Comparison of ENCODE assay signal across 25 mouse cellular contexts in the genomic region with DNA sequence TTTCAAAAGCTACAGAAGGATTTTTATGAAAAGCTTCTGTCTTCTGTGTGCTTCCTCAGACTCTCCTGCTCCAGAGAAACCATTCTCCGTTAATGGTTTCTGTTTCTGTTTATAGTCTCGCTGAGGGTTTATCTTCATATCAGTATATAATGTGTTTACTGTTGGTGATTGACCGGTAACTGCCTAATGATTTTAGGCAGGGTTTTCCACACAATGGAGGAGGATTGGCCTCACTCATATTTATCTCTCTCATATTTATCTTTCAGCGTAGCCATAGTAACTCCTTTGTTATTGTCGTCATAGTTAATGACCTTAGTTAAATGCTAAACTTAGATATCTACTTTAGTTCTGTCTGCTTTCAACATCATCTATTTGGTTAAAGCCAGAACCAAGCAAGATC. TPM values are rescaled to one million over a fixed set of nuclear protein-coding genes. Genes with fewer than 3 reads are reported as not detected.
DNase-seq lines count a peak whose midpoint lies in the region; ATAC-seq and TF ChIP-seq lines count a peak whose summit lies in the region.
"Had no signal": no experiment of that assay in that cellular context is flagged by ENCODE, and none has a peak within 500 bp of the region (broad histone marks: within the 10 kb centered on the region; RNA-seq: fewer than 3 reads in every experiment).

No protein-coding gene starts in this region.

- WGBS in intestine, postnatal 0 days, result 18% methylated on average over 5 of the region's 5 CpGs
- WGBS in stomach, embryonic 14.5 days, result 48% methylated on average over 5 of the region's 5 CpGs
- 94% methylated on average over 5 of the region's 5 CpGs for WGBS in midbrain, embryonic 14.5 days
- WGBS in forebrain, embryonic 15.5 days, result 90% methylated on average over 5 of the region's 5 CpGs

- peaks cover 3% of the 10 kb centered on the region; the same call in 1 of the 2 replicates for H3K4me1 ChIP-seq in intestine, postnatal 0 days (replicated peaks; ENCODE audit: control insufficient read depth, insufficient read depth, low read length)
- H3K4me1 ChIP-seq in stomach, embryonic 14.5 days (ENCODE audit: control insufficient read depth, insufficient read depth, low read length), result no peaks in the 10 kb centered on the region
- H3K4me1 ChIP-seq in midbrain, embryonic 14.5 days (ENCODE audit: control insufficient read depth, insufficient read depth, low read length), result no peaks in the 10 kb centered on the region
- no peaks in the 10 kb centered on the region for H3K4me1 ChIP-seq in forebrain, embryonic 15.5 days
- H3K4me1 ChIP-seq: embryonic facial prominence, embryonic 12.5 days; forebrain, embryonic 13.5 days; heart, embryonic 10.5 days; hindbrain, embryonic 12.5 days; limb, embryonic 15.5 days; midbrain, embryonic 15.5 days; neural tube, embryonic 15.5 days; stomach, embryonic 15.5 days had no signal

- no peaks in the 10 kb centered on the region for H3K27me3 ChIP-seq in intestine, postnatal 0 days (replicated peaks; ENCODE audit: control insufficient read depth, insufficient read depth, low read length)
- no peaks in the 10 kb centered on the region for H3K27me3 ChIP-seq in stomach, embryonic 14.5 days (ENCODE audit: control insufficient read depth, insufficient read depth, low read length)
- no peaks in the 10 kb centered on the region for H3K27me3 ChIP-seq in midbrain, embryonic 14.5 days (ENCODE audit: control insufficient read depth, insufficient read depth, low read length)
- no peaks in the 10 kb centered on the region for H3K27me3 ChIP-seq in forebrain, embryonic 15.5 days
- H3K27me3 ChIP-seq: embryonic facial prominence, embryonic 12.5 days; forebrain, embryonic 13.5 days; hindbrain, embryonic 12.5 days; limb, embryonic 15.5 days; liver, embryonic 15.5 days; midbrain, embryonic 15.5 days; neural tube, embryonic 15.5 days; stomach, embryonic 15.5 days had no signal

- TF ChIP-seq CTCF in intestine, postnatal 0 days (IDR thresholded peaks at IDR 0.05; ENCODE audit: low read depth), result no peak

- no peak overlapping the region for H3K4me3 ChIP-seq in intestine, postnatal 0 days (ENCODE audit: low read depth, low read length)
- H3K4me3 ChIP-seq in stomach, embryonic 14.5 days (ENCODE audit: low read depth, low read length), result no peak overlapping the region
- H3K4me3 ChIP-seq in midbrain, embryonic 14.5 days (replicated peaks; ENCODE audit: low read depth, low read length), result no peak overlapping the region
- H3K4me3 ChIP-seq in forebrain, embryonic 15.5 days, result no peak overlapping the region
- H3K4me3 ChIP-seq: embryonic facial prominence, embryonic 12.5 days; erythroblast, embryonic 14.5 days; forebrain, embryonic 13.5 days; heart, embryonic 10.5 days; hindbrain, embryonic 12.5 days; limb, embryonic 15.5 days; liver, embryonic 15.5 days; midbrain, embryonic 15.5 days; neural tube, embryonic 15.5 days; stomach, embryonic 15.5 days had no signal

- no peak overlapping the region for H3K9ac ChIP-seq in intestine, postnatal 0 days (ENCODE audit: low read depth, low read length)
- H3K9ac ChIP-seq in stomach, embryonic 14.5 days (replicated peaks; ENCODE audit: low read depth, low read length), result no peak overlapping the region
- no peak overlapping the region for H3K9ac ChIP-seq in midbrain, embryonic 14.5 days (replicated peaks; ENCODE audit: low read length)
- no peak overlapping the region for H3K9ac ChIP-seq in forebrain, embryonic 15.5 days (replicated peaks)
- H3K9ac ChIP-seq: embryonic facial prominence, embryonic 12.5 days; forebrain, embryonic 13.5 days; hindbrain, embryonic 12.5 days; limb, embryonic 15.5 days; liver, embryonic 15.5 days; midbrain, embryonic 15.5 days; neural tube, embryonic 15.5 days; stomach, embryonic 15.5 days had no signal

- H3K36me3 ChIP-seq in intestine, postnatal 0 days (ENCODE audit: control insufficient read depth, insufficient read depth), result no peaks in the 10 kb centered on the region
- no peaks in the 10 kb centered on the region for H3K36me3 ChIP-seq in stomach, embryonic 14.5 days (ENCODE audit: control insufficient read depth, insufficient read depth, low read length)
- H3K36me3 ChIP-seq in midbrain, embryonic 14.5 days (ENCODE audit: control insufficient read depth, insufficient read depth, low read length), result no peaks in the 10 kb centered on the region
- no peaks in the 10 kb centered on the region for H3K36me3 ChIP-seq in forebrain, embryonic 15.5 days
- H3K36me3 ChIP-seq: embryonic facial prominence, embryonic 12.5 days; G1E; heart, embryonic 10.5 days; hindbrain, embryonic 12.5 days; limb, embryonic 15.5 days; liver, embryonic 15.5 days; midbrain, embryonic 15.5 days; neural tube, embryonic 15.5 days; stomach, embryonic 15.5 days had no signal

- intact Hi-C loops in heart, postnatal 10 days (cut with DNase I), result no loop called here

- peak overlapping the region; percentile 37; the same call in 1 of the 2 replicates for H3K4me2 ChIP-seq in intestine, postnatal 0 days (replicated peaks; ENCODE audit: low read depth)
- no peak overlapping the region for H3K4me2 ChIP-seq in stomach, embryonic 14.5 days (replicated peaks; ENCODE audit: low read depth, low read length)
- no peak overlapping the region for H3K4me2 ChIP-seq in midbrain, embryonic 14.5 days (ENCODE audit: low read length)
- no peak overlapping the region for H3K4me2 ChIP-seq in forebrain, embryonic 15.5 days (replicated peaks)
- H3K4me2 ChIP-seq: embryonic facial prominence, embryonic 12.5 days; forebrain, embryonic 13.5 days; hindbrain, embryonic 12.5 days; limb, embryonic 15.5 days; liver, embryonic 15.5 days; midbrain, embryonic 15.5 days; neural tube, embryonic 15.5 days; stomach, embryonic 15.5 days had no signal

- peak overlapping the region; percentile 28; the same call in 1 of the 2 replicates for H3K27ac ChIP-seq in intestine, postnatal 0 days (ENCODE audit: low read depth, low read length)
- H3K27ac ChIP-seq in stomach, embryonic 14.5 days (ENCODE audit: low read length), result peak overlapping the region; percentile 13; the same call in 1 of the 2 replicates
- no peak overlapping the region for H3K27ac ChIP-seq in midbrain, embryonic 14.5 days (replicated peaks; ENCODE audit: low read depth, low read length)
- no peak overlapping the region for H3K27ac ChIP-seq in forebrain, embryonic 15.5 days (replicated peaks)
- H3K27ac ChIP-seq: embryonic facial prominence, embryonic 12.5 days; forebrain, embryonic 13.5 days; heart, embryonic 10.5 days; hindbrain, embryonic 12.5 days; limb, embryonic 15.5 days; liver, embryonic 15.5 days; midbrain, embryonic 15.5 days; neural tube, embryonic 15.5 days; stomach, embryonic 15.5 days had no signal

- DNase-seq in heart, postnatal 10 days, result no peak
- DNase-seq in midbrain, embryonic 14.5 days, result no peak
- DNase-seq: cerebellum, adult 2 months; gastrocnemius, postnatal 25 days; heart, postnatal 14 days; kidney, adult 11 months; right cerebral cortex, postnatal 14 days; spleen, adult 18-20 months had no signal

- H3K9me3 ChIP-seq in intestine, postnatal 0 days (ENCODE audit: control insufficient read depth), result no peaks in the 10 kb centered on the region; the same call in 1 of the 2 replicates
- H3K9me3 ChIP-seq in stomach, embryonic 14.5 days (ENCODE audit: control insufficient read depth, low read depth, low read length), result no peaks in the 10 kb centered on the region; the same call in 1 of the 2 replicates
- H3K9me3 ChIP-seq in midbrain, embryonic 14.5 days (ENCODE audit: control insufficient read depth, low read length), result 0 out of 2 replicates have a peak, but pooled peaks cover 7% of the 10 kb centered on the region
- H3K9me3 ChIP-seq in forebrain, embryonic 15.5 days, result no peaks in the 10 kb centered on the region
- H3K9me3 ChIP-seq: embryonic facial prominence, embryonic 12.5 days; liver, embryonic 15.5 days; midbrain, embryonic 15.5 days; stomach, embryonic 15.5 days had no signal

- ATAC-seq in CD4-positive, CD25-positive, alpha-beta regulatory T cell, adult 4 months, result peak; percentile 52
- ATAC-seq in activated CD4-positive, CD25-positive, alpha-beta regulatory T cell, adult 4 months, result peak; percentile 33
- peak; percentile 55; the same call in 1 of the 2 replicates for ATAC-seq in intestine, postnatal 0 days
- no peak for ATAC-seq in stomach, embryonic 14.5 days (ENCODE audit: insufficient number of reproducible peaks, insufficient read depth, low FRiP score, low read depth)
- no peak for ATAC-seq in midbrain, embryonic 14.5 days (ENCODE audit: low FRiP score, low TSS enrichment)
- no peak for ATAC-seq in forebrain, embryonic 15.5 days (replicated peaks)
- ATAC-seq: forebrain, embryonic 13.5 days; midbrain, embryonic 15.5 days had no signal

RNA-seq across cellular contexts. Expression of a gene that starts 18.5 kb away (rescaled TPM):
- 10 to 100 TPM in 1 of 2 experiments, 1 to 10 TPM in 1; 2.9 to 12.0 TPM for polyA plus RNA-seq in CD4-positive, CD25-positive, alpha-beta regulatory T cell, adult 4 months (2017; shearing (Covaris generic))
- polyA plus RNA-seq in activated CD4-positive, CD25-positive, alpha-beta regulatory T cell, adult 4 months (2017; shearing (Covaris generic)), result 10 to 100 TPM in 1 of 2 experiments, 1 to 10 TPM in 1; 4.2 to 12.0 TPM
- 1,517 and 1,527 TPM in 2 replicates for polyA plus RNA-seq in intestine, postnatal 0 days (2015; fragmentation: Nextera tagmentation; extraction: Ambion mirVana)
- 148 and 159 TPM in 2 replicates for polyA plus RNA-seq in stomach, embryonic 14.5 days (2014; fragmentation: Nextera tagmentation; extraction: Ambion mirVana)
- 1 to 10 TPM; 2.1 to 3.1 TPM for total RNA-seq in heart, postnatal 10 days (2021)
- polyA plus RNA-seq in midbrain, embryonic 14.5 days (2014; fragmentation: Nextera tagmentation; extraction: Ambion mirVana), result 3.2 TPM in 1 of 2 replicates, not detected in the other
- 0.27 and 0.56 TPM in 2 replicates for polyA plus RNA-seq in forebrain, embryonic 15.5 days (2015; fragmentation: Nextera tagmentation; extraction: Ambion mirVana)
- total RNA-seq: left cerebral cortex, postnatal 25 days had no signal

Comparison
In these comparisons a context has a peak if more than half of its experiments do, and no peak if none do; other contexts are left out.
1. ATAC-seq: peak in CD4-positive, CD25-positive, alpha-beta regulatory T cell, adult 4 months (single experiment), activated CD4-positive, CD25-positive, alpha-beta regulatory T cell, adult 4 months (single experiment) and intestine, postnatal 0 days (single experiment); none in stomach, embryonic 14.5 days (single experiment), midbrain, embryonic 14.5 days (single experiment) and forebrain, embryonic 15.5 days (single experiment).
2. H3K27ac ChIP-seq: peak in intestine, postnatal 0 days (single experiment) and stomach, embryonic 14.5 days (single experiment); none in midbrain, embryonic 14.5 days (single experiment) and forebrain, embryonic 15.5 days (single experiment).
3. RNA of a gene that starts 18.5 kb away (polyA plus RNA-seq): 1,517 to 1,527 TPM in intestine, postnatal 0 days and 148 to 159 TPM in stomach, embryonic 14.5 days; 2.9 to 12.0 TPM in CD4-positive, CD25-positive, alpha-beta regulatory T cell, adult 4 months, 4.2 to 12.0 TPM in activated CD4-positive, CD25-positive, alpha-beta regulatory T cell, adult 4 months, 3.2 TPM in midbrain, embryonic 14.5 days and 0.27 to 0.56 TPM in forebrain, embryonic 15.5 days; every median in the first group is over 10 times any median in the second.